Comparison of ENCODE assay signal across 29 mouse cellular contexts in the genomic region with DNA sequence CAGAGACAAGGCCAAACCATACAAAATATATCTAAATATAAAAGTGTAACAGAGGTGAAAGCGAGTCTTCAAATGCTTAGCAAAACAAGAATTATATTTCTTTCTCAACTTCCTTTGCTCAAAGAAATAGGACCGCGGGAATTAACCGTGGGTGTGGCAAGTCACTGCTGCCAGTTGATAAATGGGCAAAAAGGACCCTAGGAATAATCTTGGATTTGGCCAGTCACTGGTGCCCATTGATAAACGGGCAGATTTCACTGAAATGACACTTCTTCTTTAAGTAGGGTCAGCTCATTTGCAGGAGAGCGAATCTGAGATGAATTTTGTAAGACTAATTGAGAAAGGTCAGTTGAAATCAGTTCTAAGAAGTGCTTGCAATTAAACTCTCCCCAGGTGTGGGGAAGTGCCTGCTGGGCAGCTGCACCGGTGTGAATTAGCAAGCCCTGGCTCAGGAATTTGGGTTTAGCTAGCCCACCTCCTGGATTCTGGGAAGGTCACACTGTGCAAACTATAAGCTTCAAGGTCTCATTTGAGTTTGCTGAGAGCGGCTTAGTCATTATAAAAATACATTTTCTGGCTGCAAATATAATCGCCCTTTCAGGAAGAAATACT. TPM values are rescaled to one million over a fixed set of nuclear protein-coding genes. Genes with fewer than 3 reads are reported as not detected.
DNase-seq lines count a peak whose midpoint lies in the region; ATAC-seq and TF ChIP-seq lines count a peak whose summit lies in the region.
"Had no signal": no experiment of that assay in that cellular context is flagged by ENCODE, and none has a peak within 500 bp of the region (broad histone marks: within the 10 kb centered on the region; RNA-seq: fewer than 3 reads in every experiment).

No protein-coding gene starts in this region.

- H3K9me3 ChIP-seq in limb, embryonic 11.5 days (ENCODE audit: control insufficient read depth, low read length), result no peaks in the 10 kb centered on the region
- H3K9me3 ChIP-seq: forebrain, embryonic 13.5 days; heart, embryonic 12.5 days; liver, embryonic 13.5 days; neural tube, embryonic 15.5 days had no signal

- peaks cover 45% of the 10 kb centered on the region for H3K4me1 ChIP-seq in thymus, adult 2 months (replicated peaks; ENCODE audit: control insufficient read depth, insufficient read depth, low read length)
- H3K4me1 ChIP-seq in limb, embryonic 11.5 days (ENCODE audit: control insufficient read depth, insufficient read depth, low read length), result peaks cover 3% of the 10 kb centered on the region; the same call in 1 of the 2 replicates
- H3K4me1 ChIP-seq: heart, embryonic 12.5 days had no signal

- H3K27me3 ChIP-seq in thymus, adult 2 months (ENCODE audit: control insufficient read depth, insufficient read depth, low read length), result no peaks in the 10 kb centered on the region
- H3K27me3 ChIP-seq in limb, embryonic 11.5 days (ENCODE audit: control insufficient read depth, insufficient read depth, low read length), result no peaks in the 10 kb centered on the region
- H3K27me3 ChIP-seq: forebrain, embryonic 13.5 days; heart, embryonic 12.5 days; neural tube, embryonic 15.5 days had no signal

- H3K27ac ChIP-seq in thymus, adult 2 months (ENCODE audit: control insufficient read depth, insufficient read depth, low read length), result peak overlapping the region; percentile 91
- no peak overlapping the region for H3K27ac ChIP-seq in limb, embryonic 11.5 days (replicated peaks; ENCODE audit: low read depth, low read length)
- H3K27ac ChIP-seq: forebrain, embryonic 13.5 days; heart, adult 2 months; hindbrain, embryonic 14.5 days; liver, embryonic 13.5 days; macrophage; neural tube, embryonic 15.5 days; stomach, postnatal 0 days had no signal

- H3K36me3 ChIP-seq in thymus, adult 2 months (ENCODE audit: control insufficient read depth, insufficient read depth, low read length), result no peaks in the 10 kb centered on the region
- H3K36me3 ChIP-seq in limb, embryonic 11.5 days (ENCODE audit: control insufficient read depth, insufficient read depth, low read length), result no peaks in the 10 kb centered on the region
- H3K36me3 ChIP-seq: heart, embryonic 12.5 days; liver, embryonic 13.5 days; neural tube, embryonic 15.5 days had no signal

- TF ChIP-seq CTCF in thymus, adult 2 months (IDR thresholded peaks at IDR 0.05; ENCODE audit: borderline replicate concordance, control insufficient read depth, extremely low read depth, insufficient read depth, low read length, poor library complexity), result no peak

- WGBS in thymus, adult 2 months, result 59% methylated on average over 9 of the region's 9 CpGs
- WGBS in limb, embryonic 11.5 days, result 11% methylated on average over 9 of the region's 9 CpGs

- H3K4me3 ChIP-seq in thymus, adult 2 months (ENCODE audit: control insufficient read depth, insufficient read depth, low read length), result no peak overlapping the region
- no peak overlapping the region for H3K4me3 ChIP-seq in limb, embryonic 11.5 days (ENCODE audit: low read depth, low read length)
- H3K4me3 ChIP-seq: forebrain, embryonic 13.5 days; heart, adult 2 months; heart, embryonic 12.5 days; liver, embryonic 13.5 days; neural tube, embryonic 15.5 days had no signal

- no peak overlapping the region for H3K4me2 ChIP-seq in limb, embryonic 11.5 days (ENCODE audit: low read depth, severe bottlenecking)
- H3K4me2 ChIP-seq: forebrain, embryonic 13.5 days; heart, embryonic 12.5 days; hindbrain, embryonic 14.5 days; liver, embryonic 13.5 days; neural tube, embryonic 15.5 days had no signal

- no peak for ATAC-seq in CD4-positive, CD25-positive, alpha-beta regulatory T cell, adult 4 months
- no peak for ATAC-seq in limb, embryonic 11.5 days (ENCODE audit: insufficient number of reproducible peaks, low FRiP score, low TSS enrichment, low read depth)
- ATAC-seq in granulocyte monocyte progenitor cell, adult 5-6 weeks (replicated peaks; ENCODE audit: poor library complexity, severe bottlenecking), result no peak
- ATAC-seq: forebrain, embryonic 13.5 days; lung, postnatal 0 days; Patski had no signal

- no peak overlapping the region for H3K9ac ChIP-seq in limb, embryonic 11.5 days (ENCODE audit: low read length)
- H3K9ac ChIP-seq: forebrain, embryonic 13.5 days; heart, embryonic 12.5 days; hindbrain, embryonic 14.5 days; liver, embryonic 13.5 days; neural tube, embryonic 15.5 days had no signal

- peak; percentile 26 for DNase-seq in CD4-positive, CD25-positive, alpha-beta regulatory T cell, adult 2 months (ENCODE audit: low read depth, low spot score)
- DNase-seq in thymus, adult 2 months, result no peak
- DNase-seq in thymus, postnatal 14 days, result no peak
- peak; percentile 59 for DNase-seq in c-Kit-negative CD71-positive TER-119-positive erythroid progenitor cells, embryonic 14.5 days (ENCODE audit: low read depth, low spot score)
- peak; percentile 46 for DNase-seq in limb, embryonic 11.5 days (ENCODE audit: low spot score)
- no peak for DNase-seq in adrenal gland, postnatal 10 days
- DNase-seq: adrenal gland, postnatal 25 days; cerebellum, adult 2 months; cerebellum, postnatal 14 days; gastrocnemius, postnatal 25 days; heart, adult 2 months; kidney, adult 11 months; kidney, postnatal 25 days; liver, embryonic 13.5 days; right cerebral cortex, postnatal 25 days had no signal

- no peak for TF ChIP-seq POLR2A in thymus, adult 2 months (IDR thresholded peaks at IDR 0.05; ENCODE audit: control insufficient read depth, extremely low read depth, insufficient read depth, low read length, poor library complexity)

RNA-seq across cellular contexts. Expression of a gene that starts 4.0 kb away (rescaled TPM):
- under 1 TPM in 1 of 2 experiments, not detected in 1; 0.32 TPM for polyA plus RNA-seq in CD4-positive, CD25-positive, alpha-beta regulatory T cell, adult 4 months (2017; shearing (Covaris generic))
- 3.1 and 3.4 TPM in 2 replicates for polyA plus RNA-seq in thymus, adult 2 months (2012; rRNA removed)
- 0.17 and 0.41 TPM in 2 replicates for polyA plus RNA-seq in limb, embryonic 11.5 days (2014; fragmentation: Nextera tagmentation; extraction: Ambion mirVana)
- total RNA-seq in adrenal gland, postnatal 10 days (2021), result under 1 TPM; 0.15 to 0.18 TPM
- not detected in 2 replicates for total RNA-seq in granulocyte monocyte progenitor cell, adult 5-6 weeks (2014; fragmentation: Nextera tagmentation)
- total RNA-seq in granulocyte monocyte progenitor cell, adult 5-6 weeks (2017), result 0.17 and 0.82 TPM in 2 replicates
- total RNA-seq: adrenal gland, postnatal 25 days; gastrocnemius, adult 18-20 months; gastrocnemius, postnatal 25 days; heart, adult 2 months; MEL; monocyte, adult 5-6 weeks had no signal
- polyA plus RNA-seq: heart, adult 2 months; heart, postnatal 0 days; liver, embryonic 13.5 days; Patski; stomach, postnatal 0 days had no signal

RNA-seq across cellular contexts. Expression of a gene that starts 8.5 kb away (rescaled TPM):
- 100 to 1,000 TPM; 123 to 124 TPM for polyA plus RNA-seq in CD4-positive, CD25-positive, alpha-beta regulatory T cell, adult 4 months (2017; shearing (Covaris generic))
- 63.4 and 63.5 TPM in 2 replicates for polyA plus RNA-seq in thymus, adult 2 months (2012; rRNA removed)
- 38.7 and 39.9 TPM in 2 replicates for polyA plus RNA-seq in limb, embryonic 11.5 days (2014; fragmentation: Nextera tagmentation; extraction: Ambion mirVana)
- 10 to 100 TPM; 30.4 to 35.0 TPM for total RNA-seq in adrenal gland, postnatal 10 days (2021)
- 367 and 442 TPM in 2 replicates for total RNA-seq in granulocyte monocyte progenitor cell, adult 5-6 weeks (2014; fragmentation: Nextera tagmentation)
- 642 and 682 TPM in 2 replicates for total RNA-seq in granulocyte monocyte progenitor cell, adult 5-6 weeks (2017)

Comparison
In these comparisons a context has a peak if more than half of its experiments do, and no peak if none do; other contexts are left out.
1. DNase-seq: peak in CD4-positive, CD25-positive, alpha-beta regulatory T cell, adult 2 months (single experiment), c-Kit-negative CD71-positive TER-119-positive erythroid progenitor cells, embryonic 14.5 days (single experiment) and limb, embryonic 11.5 days (single experiment); none in thymus, adult 2 months (single experiment), thymus, postnatal 14 days (single experiment) and adrenal gland, postnatal 10 days (single experiment).